Mouse (Mus musculus): Measurements from ENCODE around the gene Abhd11. TPM values are rescaled to one million over a fixed set of nuclear protein-coding genes. Genes with fewer than 3 reads are reported as not detected.

The Abhd11 gene
- total RNA-seq, 2 experiments from 2014 or later = 51.2 to 60.6 TPM

DNA sequence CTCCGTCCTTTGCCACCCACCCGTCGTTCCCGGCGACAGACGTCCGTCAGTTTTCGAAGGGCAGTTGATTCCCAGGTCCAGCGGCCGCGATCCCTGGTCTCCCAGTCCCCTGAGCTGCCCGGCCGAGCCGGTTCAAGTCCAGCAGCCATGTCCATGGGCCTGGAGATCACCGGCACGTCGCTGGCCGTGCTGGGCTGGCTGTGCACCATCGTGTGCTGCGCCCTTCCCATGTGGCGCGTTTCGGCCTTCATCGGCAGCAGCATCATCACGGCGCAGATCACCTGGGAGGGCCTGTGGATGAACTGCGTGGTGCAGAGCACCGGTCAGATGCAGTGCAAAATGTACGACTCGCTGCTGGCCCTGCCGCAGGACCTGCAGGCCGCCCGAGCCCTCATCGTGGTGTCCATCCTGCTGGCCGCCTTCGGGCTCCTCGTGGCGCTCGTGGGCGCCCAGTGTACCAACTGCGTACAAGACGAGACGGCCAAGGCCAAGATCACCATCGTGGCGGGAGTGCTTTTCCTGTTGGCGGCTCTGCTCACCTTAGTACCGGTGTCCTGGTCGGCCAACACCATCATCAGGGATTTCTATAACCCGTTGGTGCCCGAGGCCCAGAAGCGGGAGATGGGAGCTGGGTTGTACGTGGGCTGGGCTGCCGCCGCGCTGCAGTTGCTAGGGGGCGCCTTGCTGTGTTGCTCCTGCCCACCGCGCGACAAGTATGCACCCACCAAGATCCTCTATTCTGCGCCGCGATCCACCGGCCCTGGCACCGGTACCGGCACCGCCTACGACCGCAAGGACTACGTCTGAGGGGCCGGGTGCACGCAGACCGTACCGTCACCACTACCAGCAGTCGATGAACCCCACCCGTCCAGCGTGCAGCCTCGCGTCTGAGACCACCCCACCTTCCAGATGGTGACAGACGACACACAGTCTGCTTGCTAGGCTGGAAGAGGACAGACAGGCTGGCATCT, 22.4 kb upstream of the Abhd11 start:
- DNase-seq = no peak

DNA sequence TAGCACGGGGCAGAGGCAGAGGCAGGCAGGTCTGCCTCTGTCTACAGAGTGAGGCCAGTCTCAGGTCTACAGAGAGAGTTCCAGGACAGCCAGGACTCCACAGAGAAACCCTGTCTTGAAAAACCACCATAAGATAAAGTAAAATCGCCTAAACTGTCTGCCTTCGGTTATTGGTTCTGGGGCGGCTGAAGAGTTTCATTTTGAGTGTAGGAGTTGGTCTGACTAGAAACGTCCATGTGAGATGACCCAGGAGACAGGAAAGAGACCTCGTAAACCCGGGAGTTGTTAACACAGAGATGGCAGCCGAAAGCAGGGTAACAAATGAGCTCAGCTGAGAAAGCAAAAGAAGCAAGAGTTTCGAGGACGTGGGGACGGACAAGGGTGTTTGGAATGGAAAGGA, 19.8 kb upstream of the Abhd11 start:
- no peak for DNase-seq

- no peak for DNase-seq
Measured at GRCm38 (mm10) chr5:134989741-134990140, 19.2 kb upstream of the Abhd11 start.

DNA sequence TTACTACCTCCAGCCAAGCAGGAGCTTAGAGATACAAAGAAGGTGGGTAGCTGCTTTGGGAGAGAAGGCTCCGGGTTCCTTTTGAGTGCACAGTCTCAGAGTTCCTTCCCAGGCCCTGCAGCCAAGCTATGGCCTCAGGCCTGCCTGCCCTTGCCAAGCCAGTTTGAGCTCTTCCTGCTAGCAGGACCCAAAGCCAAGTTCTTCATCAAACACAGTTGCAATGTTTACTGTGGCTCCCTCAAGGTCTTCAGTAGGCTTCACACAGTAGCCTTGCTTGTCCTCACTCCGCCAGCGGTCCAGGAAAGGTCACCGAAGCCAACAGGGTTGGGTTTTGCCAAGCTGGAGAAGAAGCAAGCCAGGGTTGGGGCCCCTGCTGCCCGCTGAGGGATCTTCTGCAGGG, 16.4 kb upstream of the Abhd11 start:
- no peak for DNase-seq

GRCm38 (mm10) chr5:134998359-134998758, 10.6 kb upstream of the Abhd11 start:
- DNase-seq = no peak

- no peak for DNase-seq
Measured at GRCm38 (mm10) chr5:134999797-135000196, 9.2 kb upstream of the Abhd11 start.

DNA sequence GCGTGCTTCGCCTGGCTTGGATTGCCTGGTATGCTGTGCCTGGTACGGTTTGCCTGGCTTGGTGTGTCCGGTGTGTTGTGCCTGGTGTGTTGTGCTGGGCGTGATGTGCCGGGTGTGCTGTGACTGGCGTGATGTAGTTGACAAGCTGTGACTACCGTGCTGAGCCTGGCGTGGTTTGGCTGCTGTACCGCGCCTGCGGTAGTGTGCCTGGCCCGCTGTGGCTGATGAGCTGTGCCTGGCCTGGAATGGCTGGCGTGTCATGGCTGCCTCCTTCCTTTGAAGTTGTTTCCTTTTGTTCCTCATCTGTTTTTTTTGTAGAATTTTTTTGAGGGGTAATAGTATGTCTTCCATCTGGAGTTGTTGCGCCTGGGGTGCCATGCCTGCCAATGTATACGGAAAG, 8.2 kb upstream of the Abhd11 start:
- no peak for DNase-seq

- DNase-seq = no peak
Measured at GRCm38 (mm10) chr5:135001309-135001708, 7.6 kb upstream of the Abhd11 start.

DNA sequence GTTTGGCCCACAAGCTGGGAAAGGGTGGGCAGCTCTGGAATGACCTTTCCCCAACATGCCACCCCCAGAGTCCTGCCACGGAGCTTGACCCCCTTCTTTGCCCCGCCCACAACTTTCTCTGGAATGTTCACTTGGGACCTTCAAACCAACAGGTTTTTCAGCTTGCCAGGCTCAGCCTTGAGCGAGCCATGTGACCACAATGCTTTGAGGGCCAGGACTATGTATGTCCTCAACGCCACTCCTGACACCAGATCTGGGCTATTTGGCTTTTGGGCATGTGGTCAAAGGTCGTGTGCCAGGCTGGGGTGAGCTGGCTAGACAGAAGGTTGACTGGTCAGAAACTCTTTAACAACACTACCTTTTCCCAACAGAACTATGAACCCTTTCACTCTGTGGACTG, 6.8 kb upstream of the Abhd11 start:
- no peak for DNase-seq

DNA sequence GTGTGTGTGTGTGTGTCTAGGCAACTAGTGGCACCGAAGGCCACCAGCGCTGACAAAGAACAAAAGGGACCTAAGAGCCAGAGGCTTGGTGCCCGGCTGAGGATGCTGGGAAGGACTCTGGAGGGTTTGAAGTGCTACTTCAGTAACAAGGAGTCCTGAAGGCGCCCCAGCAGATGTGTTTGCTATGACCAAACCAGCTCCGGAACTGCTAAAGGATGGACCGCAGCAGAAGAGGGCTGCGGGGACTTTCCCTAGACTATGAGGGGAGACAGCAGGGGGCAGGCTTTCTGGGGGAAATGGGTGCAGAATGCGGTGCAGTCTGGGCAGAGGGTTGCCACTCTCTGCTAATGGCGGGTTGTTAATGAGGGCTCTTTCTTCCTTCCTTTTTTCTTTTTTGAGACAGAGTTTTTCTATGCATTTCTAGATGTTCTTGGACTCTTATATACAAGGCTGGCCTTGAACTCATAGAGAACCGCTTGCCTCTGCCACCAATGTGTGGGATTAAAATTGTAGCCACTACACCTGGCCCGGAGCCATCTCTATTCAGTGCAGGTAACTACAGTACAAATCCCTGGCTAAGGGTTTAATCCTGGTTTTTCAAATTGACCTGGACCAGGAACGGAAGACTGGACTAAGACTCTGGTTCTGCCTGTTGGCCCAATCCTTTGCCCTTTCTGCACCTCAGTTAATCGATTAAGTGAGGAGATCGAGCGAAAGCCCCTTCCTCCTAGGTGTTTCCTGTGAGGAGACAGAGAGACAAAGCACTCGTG, 965 bp upstream of the Abhd11 start:
- DNase-seq = peak; percentile 36

DNA sequence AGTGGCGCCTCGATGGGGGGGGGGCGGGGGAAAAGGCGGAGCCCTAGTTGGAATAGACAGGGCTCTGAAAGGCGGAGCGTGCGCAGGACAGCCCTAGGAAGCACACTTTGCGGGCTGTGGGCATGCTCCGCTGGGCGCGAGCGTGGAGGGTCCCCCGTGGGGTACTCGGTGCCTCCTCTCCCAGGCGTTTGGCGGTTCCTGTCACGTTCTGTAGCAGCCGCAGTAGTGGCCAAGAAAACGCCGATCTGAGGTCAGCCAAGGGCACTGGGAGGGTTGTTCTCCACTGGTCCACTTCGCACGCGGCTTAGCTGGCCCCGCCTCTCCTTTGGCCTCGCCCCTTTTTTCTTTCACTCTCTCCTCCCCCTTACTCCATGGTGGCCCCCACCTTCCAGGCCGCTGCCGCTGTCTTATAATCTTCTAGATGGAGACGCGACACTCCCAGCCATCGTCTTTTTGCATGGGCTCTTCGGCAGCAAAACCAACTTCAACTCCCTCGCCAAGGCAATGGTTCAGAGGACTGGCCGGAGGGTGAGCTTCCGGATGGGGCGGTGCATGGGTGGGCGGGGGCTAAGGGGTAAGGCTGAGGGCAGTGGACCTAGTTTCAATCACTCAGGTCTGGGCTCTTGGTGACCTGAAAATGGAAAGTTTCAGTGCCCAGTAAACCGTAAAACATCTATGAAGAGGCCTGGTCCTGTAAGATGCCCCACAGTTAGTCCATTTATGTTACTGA, 803 bp downstream of the Abhd11 start:
- DNase-seq = peak; percentile 84

DNA sequence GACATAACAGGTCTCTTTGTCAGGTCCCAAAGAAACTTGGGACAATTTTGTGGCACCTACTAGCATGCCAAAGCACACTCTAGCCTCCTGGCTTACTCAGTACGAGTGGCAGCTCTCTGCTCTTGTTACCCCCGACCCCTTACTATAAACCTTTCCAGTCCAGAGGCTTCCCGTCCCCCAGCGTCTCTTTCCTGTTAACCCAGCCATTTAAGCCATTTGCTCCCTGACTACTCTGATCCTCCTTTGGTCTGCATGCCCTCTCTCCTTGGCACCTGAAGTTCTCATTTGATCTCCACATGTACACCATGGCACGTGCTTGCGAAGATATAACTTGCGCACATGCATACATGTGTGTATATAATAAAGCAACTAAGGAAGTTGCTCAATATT, 1.4 kb downstream of the Abhd11 start:
- DNase-seq = no peak

DNA sequence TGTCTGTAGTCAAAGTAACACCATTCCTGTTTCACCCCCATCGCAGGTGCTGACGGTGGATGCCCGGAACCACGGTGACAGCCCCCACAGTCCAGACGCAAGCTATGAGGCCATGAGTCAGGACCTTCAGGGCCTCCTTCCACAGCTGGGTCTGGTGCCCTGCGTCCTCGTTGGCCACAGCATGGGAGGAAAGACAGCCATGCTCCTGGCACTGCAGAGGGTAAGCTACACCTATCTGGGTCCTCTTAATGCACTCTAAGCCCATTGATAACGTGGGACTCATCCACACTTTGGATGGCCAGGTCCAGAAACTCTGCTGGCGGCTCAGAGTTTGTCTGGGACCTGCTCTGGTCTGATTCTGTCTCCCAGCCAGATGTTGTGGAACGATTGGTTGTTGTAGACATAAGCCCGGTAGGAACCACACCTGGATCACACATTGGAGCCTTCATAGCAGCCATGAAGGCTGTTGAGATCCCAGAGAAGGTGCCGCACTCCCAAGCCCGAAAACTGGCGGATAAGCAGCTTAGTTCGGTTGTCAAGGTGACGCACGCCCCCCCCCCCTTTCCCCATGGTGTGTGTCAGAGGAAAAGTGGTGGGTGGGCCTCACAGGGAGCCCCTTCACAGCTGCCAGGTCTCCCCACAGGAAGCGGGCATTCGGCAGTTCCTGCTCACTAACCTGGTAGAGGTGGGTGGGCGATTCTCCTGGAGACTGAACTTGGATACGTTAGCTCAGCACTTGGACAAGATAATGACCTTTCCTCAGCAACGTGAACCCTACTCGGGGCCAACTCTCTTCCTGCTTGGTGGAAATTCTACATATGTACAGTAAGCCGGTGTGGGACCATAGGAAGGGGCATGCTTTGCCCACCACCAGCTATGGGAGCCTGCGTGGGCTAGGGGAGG, 2.1 kb downstream of the Abhd11 start:
- no peak for DNase-seq

- DNase-seq = no peak
Measured at GRCm38 (mm10) chr5:135011809-135012613, 3.1 kb downstream of the Abhd11 start.

GRCm38 (mm10) chr5:135012671-135013441, 3.9 kb downstream of the Abhd11 start:
- DNase-seq = peak; percentile 86

DNA sequence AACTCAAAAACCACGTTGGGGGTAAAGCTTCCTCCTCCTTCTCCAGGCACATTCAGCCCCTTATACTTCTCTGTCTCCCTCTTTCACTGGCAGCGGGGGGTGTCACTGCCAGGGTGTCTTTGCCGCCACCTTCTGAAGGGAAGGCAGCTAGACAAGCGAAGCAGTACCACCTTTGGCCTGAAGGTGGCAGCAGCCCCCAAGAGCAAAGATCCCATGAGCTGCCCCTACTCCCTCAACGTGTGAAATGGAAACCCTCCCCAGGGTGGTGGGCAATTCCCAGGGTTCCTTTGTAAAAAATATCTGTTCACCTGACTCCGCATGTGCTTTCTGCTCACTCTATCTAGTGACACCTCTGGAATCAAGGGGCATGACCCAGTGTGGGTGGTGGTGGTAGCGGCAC, 6.5 kb downstream of the Abhd11 start:
- DNase-seq = peak; percentile 89

DNA sequence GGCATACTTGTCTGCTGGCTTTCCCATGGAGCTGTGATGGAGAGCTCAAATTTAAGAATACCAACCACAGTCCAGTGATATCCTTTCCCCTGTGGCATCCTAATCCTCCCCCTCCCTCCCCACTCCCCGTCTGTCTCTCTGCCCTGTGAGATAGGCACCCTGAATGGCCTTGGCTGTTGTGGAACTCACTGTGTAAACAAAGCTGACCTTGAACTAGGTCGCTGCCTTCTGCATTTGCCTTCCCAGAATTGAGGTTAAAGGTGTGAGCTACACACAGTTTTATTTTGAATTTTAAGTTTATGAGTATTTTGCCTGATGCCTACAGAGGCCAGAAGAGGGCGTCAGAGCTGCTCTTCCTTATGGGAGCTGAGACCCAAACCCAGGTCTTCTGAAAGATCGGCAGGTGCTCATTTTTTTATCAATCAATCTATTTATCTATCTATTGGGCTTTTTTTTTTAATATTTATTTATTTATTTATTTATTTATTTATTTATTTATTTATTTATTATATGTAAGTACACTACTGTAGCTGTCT, 7.3 kb downstream of the Abhd11 start:
- DNase-seq = no peak

DNA sequence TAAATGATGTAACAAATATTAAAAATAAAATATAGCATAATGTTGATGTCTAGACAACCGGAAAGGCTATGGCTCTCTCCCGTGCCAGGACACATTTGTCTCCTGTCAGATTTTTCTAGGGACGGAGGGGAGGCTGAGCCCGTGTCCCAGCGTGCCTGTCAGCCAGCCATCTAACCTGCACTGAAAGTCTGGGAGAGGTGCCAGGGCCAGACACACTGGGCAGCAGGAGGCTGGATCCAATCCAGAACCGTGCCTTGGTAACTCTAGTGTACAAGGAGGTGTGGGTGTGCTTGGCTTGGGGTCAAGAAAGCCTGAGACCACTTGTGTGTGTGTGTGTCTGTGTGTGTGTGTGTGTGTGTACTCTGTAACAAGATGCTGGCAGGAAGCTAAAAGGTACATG, 12.9 kb downstream of the Abhd11 start:
- peak; percentile 36 for DNase-seq

GRCm38 (mm10) chr5:135023344-135024173, 14.6 kb downstream of the Abhd11 start, which contains the start of gene Stx1a:
Gene Stx1a, plus strand, starts transcription at chr5:135023482.
- DNase-seq = peak; percentile 86
